Mouse (Mus musculus) c-Kit-positive CD71-positive TER-119-negative erythroid progenitor cells, embryonic 14.5 days (primary cell): ENCODE results near the gene BC025920.
A peak's percentile ranks its signal among the peaks of the same experiment; 100 is the strongest.

Source experiments
- DNase-seq: peaks from one replicate; pipeline ENCODE4 v3.0.0-alpha.2; 2013; ENCODE audit warnings: low read depth

Gene BC025920

GRCm38 (mm10) chr10:81574081-81575056 lies 31.7 kb upstream of the BC025920 start, which contains the start of gene Tle2:
Gene Tle2 (plus strand): TSS chr10:81574561.
- DNase-seq: no peak

GRCm38 (mm10) chr10:81575208-81575631 lies 30.9 kb upstream of the BC025920 start:
- DNase-seq: no peak

GRCm38 (mm10) chr10:81575695-81576094 lies 30.4 kb upstream of the BC025920 start:
- DNase-seq: no peak

GRCm38 (mm10) chr10:81579967-81580366 lies 26.1 kb upstream of the BC025920 start:
- no peak for DNase-seq

- DNase-seq: no peak
These were observed 25.5 kb upstream of the BC025920 start for GRCm38 (mm10) chr10:81580441-81581070.

- no peak for DNase-seq
These were observed 22.7 kb upstream of the BC025920 start for GRCm38 (mm10) chr10:81583347-81583746.

GRCm38 (mm10) chr10:81588739-81589138 lies 17.3 kb upstream of the BC025920 start:
- no peak for DNase-seq

- DNase-seq: no peak
These were observed 14.2 kb upstream of the BC025920 start for GRCm38 (mm10) chr10:81591846-81592245.

GRCm38 (mm10) chr10:81592631-81593030 lies 13.4 kb upstream of the BC025920 start:
- no peak for DNase-seq

GRCm38 (mm10) chr10:81593223-81593622 lies 12.8 kb upstream of the BC025920 start:
- no peak for DNase-seq

- DNase-seq: no peak
These were observed 12.1 kb upstream of the BC025920 start for GRCm38 (mm10) chr10:81593935-81594334.

GRCm38 (mm10) chr10:81595599-81595998 lies 10.5 kb upstream of the BC025920 start:
- no peak for DNase-seq

GRCm38 (mm10) chr10:81596611-81597010 lies 9.5 kb upstream of the BC025920 start:
- DNase-seq: no peak

- DNase-seq: no peak
These were observed 8.7 kb upstream of the BC025920 start for GRCm38 (mm10) chr10:81597137-81597950.

- no peak for DNase-seq
These were observed 7.7 kb upstream of the BC025920 start for GRCm38 (mm10) chr10:81598342-81598741.

GRCm38 (mm10) chr10:81598871-81599270 lies 7.2 kb upstream of the BC025920 start:
- no peak for DNase-seq

- DNase-seq: no peak
These were observed 6.4 kb upstream of the BC025920 start for GRCm38 (mm10) chr10:81599630-81600029.

- no peak for DNase-seq
These were observed 6.0 kb upstream of the BC025920 start for GRCm38 (mm10) chr10:81600096-81600495.

GRCm38 (mm10) chr10:81600738-81601203 lies 5.3 kb upstream of the BC025920 start, which contains the start of gene Tle6:
Gene Tle6 (minus strand): TSS chr10:81601073.
- DNase-seq: peak; percentile 92

GRCm38 (mm10) chr10:81601396-81601905 lies 4.6 kb upstream of the BC025920 start:
- DNase-seq: no peak

GRCm38 (mm10) chr10:81602741-81603151 lies 3.3 kb upstream of the BC025920 start:
- peak; percentile 62 for DNase-seq
